Mouse (Mus musculus): ENCODE results near the gene Yrdc.

DNA sequence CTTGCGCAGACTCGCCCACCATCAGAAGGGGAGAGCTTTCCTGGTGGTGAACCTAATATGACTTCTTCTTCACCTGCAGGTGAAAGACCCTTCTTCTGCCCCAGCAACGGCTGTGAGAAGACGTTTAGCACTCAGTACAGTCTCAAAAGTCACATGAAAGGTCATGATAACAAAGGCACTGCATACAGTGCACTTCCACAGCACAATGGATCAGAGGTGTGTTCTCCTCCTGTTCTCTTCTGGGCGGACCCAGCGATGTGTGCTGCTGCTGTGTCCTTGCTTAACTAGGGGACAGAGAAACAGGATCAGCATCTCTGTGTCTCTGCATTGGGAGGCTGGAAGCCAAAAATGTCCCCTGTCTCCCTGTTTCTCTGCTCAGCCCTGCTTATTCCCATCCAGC lies 25.5 kb upstream of the Yrdc start:
- no peak for TF ChIP-seq CTCF (IDR thresholded peaks at IDR 0.05; ENCODE audit: low read depth)
- TF ChIP-seq EP300 (optimal IDR thresholded peaks at IDR 0.05), result no peak

All from stomach, postnatal 0 days (tissue).